Mouse (Mus musculus) natural killer cell, adult 2 months (primary cell): Measurements from ENCODE around the gene Appl2.
A peak's percentile ranks its signal among the peaks of the same experiment; 100 is the strongest.
"Not testable (repeated sequence)": the region's sequence is repeated elsewhere in the genome, so short reads cannot be mapped to it uniquely, and the experiment has no call there.

Source experiments
- DNase-seq, 2 experiments: peaks; one replicate each; pipeline ENCODE4 v3.0.0; 2022; ENCODE audit warnings: low spot score in 2 of 2

Appl2 gene

GRCm38 (mm10) chr10:83648131-83649020 is at the start of gene Appl2:
Appl2 (minus strand) TSS chr10:83648738.
- peak; percentile 73 to 77 for DNase-seq

- no peak for DNase-seq
These were observed 47.7 kb upstream of the Appl2 start for GRCm38 (mm10) chr10:83696226-83696625.

DNA sequence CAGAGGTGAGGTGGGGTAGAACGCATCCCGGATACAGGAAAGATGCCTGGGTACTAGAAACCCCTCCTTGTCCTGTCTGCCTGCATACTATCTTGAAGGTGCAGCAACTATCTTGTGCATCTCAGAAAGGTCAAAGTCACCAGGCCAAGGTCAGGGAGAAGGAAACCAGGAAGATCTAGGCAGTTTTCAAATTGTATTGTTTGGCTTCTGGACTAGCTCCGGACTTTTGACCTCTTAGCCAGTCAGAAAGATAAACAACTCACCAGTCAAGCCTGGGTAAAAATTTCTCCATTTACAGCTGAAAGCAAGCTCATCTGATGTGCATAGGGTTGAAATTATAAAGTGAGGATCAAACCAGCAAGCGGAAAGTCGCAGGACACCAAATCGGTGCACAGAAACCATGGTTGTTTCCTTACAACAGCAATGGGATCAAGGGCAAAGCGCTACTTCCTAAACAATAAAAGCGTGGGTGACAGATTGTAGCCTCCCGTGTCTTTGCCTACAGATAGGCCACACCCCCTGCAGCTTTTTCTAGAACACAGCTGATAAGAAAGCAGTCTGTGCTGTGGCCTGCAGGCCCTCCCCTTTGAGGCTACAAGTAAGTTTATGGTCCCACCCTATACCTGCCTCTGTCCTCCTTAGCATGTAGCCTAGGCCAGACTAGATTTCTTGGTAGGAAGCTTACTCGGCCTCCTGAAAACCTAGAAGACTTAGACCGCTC is 43.8 kb upstream of the Appl2 start:
- DNase-seq = no peak

- no peak for DNase-seq
These were observed 39.7 kb upstream of the Appl2 start for GRCm38 (mm10) chr10:83688215-83688614.

GRCm38 (mm10) chr10:83681334-83681733 is 32.8 kb upstream of the Appl2 start:
- DNase-seq = no peak

- DNase-seq = no peak
These were observed 18.0 kb upstream of the Appl2 start for GRCm38 (mm10) chr10:83666556-83666955.

GRCm38 (mm10) chr10:83661925-83662324 is 13.4 kb upstream of the Appl2 start:
- DNase-seq = no peak

GRCm38 (mm10) chr10:83660605-83661004 is 12.1 kb upstream of the Appl2 start:
- DNase-seq = no peak

- DNase-seq = no peak
These were observed 6.1 kb upstream of the Appl2 start for GRCm38 (mm10) chr10:83654591-83654990.

- DNase-seq = not testable (repeated sequence)
These were observed 3.8 kb upstream of the Appl2 start for GRCm38 (mm10) chr10:83652205-83652866.

- no peak for DNase-seq
These were observed 499 bp upstream of the Appl2 start for GRCm38 (mm10) chr10:83649037-83649436.

DNA sequence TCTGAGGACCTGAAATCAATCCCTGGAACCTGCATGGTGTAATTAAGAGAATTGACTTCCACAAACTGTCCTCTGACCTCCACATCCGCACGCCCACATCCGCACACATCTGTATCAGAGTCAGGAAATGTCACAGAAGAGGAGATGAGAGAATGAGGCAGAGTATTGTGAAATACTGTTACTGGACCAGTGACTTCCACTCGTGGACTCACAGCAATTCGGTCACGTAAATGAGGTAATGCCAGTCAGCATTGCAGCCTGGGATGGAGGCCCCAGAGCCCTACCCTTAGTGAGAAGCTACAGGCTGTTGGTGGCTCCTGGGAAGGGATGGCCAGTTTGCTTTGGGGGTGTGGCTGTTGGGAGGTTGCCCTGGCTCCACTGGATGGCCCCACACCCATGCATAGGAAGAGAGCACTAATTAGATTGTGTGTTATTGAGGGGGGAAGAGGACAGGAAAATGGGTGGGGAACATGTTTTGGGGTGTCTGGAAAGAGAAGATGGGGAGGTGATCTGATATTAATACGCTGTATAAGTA is 2.1 kb downstream of the Appl2 start:
- DNase-seq = no peak

DNA sequence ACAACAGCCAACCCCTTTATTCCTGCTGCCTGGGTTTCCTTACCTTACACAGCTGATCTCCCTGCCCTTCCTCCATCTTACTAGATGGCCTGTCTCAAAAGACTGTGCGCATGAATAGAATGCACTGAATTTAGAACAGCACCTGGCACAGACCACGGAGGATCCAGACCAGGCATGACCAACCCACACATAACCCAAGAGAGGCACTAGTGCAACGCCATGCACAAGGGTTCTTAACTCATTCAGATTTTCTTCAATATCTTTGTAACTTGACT is 2.9 kb downstream of the Appl2 start:
- no peak for DNase-seq

- no peak for DNase-seq
These were observed 3.4 kb downstream of the Appl2 start for GRCm38 (mm10) chr10:83644865-83645715.

DNA sequence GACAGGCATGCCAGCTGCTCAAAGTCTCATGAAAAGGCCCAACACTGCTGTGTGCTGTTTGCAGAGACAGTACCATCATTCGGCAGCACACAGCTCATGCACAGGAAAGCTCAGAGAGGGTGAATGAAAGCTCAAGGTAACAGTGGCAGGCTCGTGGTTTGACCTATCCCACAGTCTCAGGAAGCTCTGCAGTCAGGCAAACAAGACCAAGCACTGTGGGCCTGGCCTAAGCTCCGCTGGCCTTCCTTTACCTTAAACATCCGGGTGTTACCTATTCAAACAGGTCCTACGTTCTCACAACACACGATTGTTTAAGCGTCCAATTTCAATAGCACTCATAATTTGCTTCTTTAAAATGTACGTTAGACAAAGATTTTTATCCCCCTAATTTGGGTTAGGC is 4.4 kb downstream of the Appl2 start:
- DNase-seq = no peak

GRCm38 (mm10) chr10:83641641-83642040 is 6.9 kb downstream of the Appl2 start:
- no peak for DNase-seq

DNA sequence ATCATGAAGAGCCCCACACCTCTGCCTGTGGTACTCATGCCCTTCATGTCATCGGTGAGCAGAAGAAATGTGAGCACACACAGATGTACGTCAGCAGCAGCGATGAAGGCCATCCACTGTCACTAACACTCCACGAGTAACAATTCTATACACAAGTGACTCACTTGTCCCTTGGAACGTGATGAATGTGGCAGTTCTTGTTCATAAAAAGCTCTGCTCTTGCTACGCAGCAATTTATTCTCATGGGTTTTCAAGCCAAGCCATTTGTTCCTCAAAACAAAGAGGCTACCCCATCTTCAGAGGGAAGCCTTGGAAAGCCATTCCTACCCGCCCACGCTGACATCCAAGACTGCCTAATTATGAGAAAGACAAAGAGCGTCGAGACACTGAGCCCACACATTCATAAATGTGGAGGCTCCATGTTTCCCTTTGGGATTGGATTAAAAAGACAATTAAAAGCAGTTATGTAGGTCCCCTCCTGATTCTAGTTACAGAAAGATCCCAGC is 8.6 kb downstream of the Appl2 start:
- DNase-seq = no peak

DNA sequence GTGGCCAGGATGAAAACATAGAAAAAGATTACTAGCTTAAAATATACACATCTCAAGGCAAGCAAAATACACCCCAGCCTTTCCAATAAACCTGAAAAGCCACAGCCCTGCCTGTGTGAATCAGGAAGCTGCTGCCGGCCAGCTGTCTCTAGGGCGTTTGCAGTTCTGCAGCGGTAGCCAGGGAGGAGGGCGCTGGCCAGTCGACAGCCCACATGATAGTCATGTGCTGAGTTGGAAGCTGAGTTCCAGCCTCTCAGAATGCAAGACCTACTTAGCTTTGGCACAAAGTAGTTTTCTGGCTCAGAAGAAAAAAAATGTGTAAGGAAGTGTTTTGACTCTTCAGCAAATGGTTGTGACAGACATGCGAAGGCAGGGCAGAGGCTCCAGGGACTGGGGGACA is 11.2 kb downstream of the Appl2 start:
- peak in 1 of 2 experiments; percentile 10 for DNase-seq

GRCm38 (mm10) chr10:83636191-83636590 is 12.3 kb downstream of the Appl2 start:
- no peak for DNase-seq

GRCm38 (mm10) chr10:83634461-83634860 is 14.1 kb downstream of the Appl2 start:
- DNase-seq = peak; percentile 23 to 42

DNA sequence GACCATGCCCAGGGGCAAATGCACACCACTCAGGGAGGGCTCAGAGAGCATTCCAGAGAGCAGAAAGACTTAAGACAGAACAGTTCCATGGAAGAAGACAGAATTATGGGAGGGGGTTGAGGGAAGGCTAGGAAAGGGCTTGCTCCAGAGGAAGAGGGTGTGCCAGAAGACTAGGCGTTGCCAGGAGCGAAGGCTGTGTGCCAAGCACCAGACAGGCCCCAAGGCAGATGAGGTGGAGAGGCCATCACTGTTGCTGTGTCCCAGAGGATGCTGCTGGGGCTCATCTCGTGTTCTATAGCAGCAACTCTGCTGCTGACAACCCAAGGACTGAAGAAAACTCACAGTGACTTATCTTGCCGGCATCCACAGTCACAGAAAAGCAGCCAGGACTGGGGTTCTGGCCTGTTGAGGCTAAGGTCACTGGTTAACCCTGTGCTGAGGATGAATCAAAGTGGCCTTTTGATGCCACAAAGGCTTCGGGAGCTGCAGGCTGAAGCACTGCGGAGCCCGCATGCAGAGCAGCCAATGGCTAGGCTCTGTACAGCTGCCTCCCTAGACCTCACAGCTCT is 15.6 kb downstream of the Appl2 start:
- DNase-seq = no peak
